Mouse (Mus musculus): ENCODE measurements at regions not wholly inside any gene's neighbourhood (a gene's known extent, or its start where the extent isn't known, plus 50 kb on each side); places are given as distances from the start of the nearest gene placed in this dataset.
"Not testable (repeated sequence)": the region's sequence is repeated elsewhere in the genome, so short reads cannot be mapped to it uniquely, and the experiment has no call there.

DNA sequence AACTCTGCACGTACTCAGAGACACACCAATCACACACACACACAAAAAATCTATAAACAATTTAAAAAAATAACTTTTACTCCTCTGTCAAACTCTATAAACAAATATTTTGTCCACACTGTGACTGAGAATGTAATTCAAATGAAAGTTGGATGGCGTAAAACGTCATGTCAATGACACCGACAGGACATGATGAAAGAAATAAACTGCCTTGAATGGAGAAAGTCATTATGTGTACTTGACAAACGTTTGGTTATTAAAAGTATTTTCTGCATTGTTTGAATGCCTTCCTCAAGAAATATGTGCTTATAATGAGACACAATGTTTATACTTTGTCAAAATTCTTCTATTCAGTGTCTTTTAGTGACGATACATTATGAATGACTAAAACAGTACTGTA lies 1171.6 kb upstream of the Pcdh20 start:
- no peak for DNase-seq (ENCODE audit: low spot score)
- 80% methylated on average over 6 of the region's 6 CpGs for WGBS
- no peaks in the 10 kb centered on the region for H3K9me3 ChIP-seq (ENCODE audit: control insufficient read depth, low read length)

DNA sequence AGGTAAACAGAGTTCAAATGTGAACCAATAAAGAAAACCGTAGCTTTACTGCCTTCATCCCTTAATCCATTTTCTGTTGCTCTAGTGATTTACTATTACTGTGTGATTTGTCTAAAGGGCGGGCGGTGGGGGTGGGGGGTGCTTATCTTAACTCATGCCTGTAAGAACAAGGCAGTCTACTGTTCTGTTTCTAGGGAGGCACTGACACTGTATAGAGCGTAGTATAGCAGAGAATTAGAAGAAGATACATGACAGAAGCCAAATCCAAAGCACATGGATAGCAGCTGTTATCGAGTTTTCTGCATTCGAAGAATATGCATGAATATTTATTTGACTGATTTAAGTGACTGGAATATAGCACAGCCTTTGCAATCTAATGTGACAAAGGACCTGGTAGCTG lies 1168.1 kb upstream of the Pcdh20 start:
- Histone ChIP-seq H3K4me3 (replicated peaks; ENCODE audit: low read length) (no peak overlapping the region), H3K27ac (replicated peaks; ENCODE audit: low read depth, low read length) (no peak overlapping the region), H3K4me1 (ENCODE audit: control insufficient read depth, insufficient read depth, low read length) (no peaks in the 10 kb centered on the region), H3K9me3 (ENCODE audit: control insufficient read depth, low read length) (no peaks in the 10 kb centered on the region), H3K9ac (ENCODE audit: low read depth, low read length, severe bottlenecking) (no peak overlapping the region), H3K4me2 (replicated peaks; ENCODE audit: low read depth, low read length, severe bottlenecking) (no peak overlapping the region), H3K36me3 (ENCODE audit: control insufficient read depth, insufficient read depth, low read length) (no peaks in the 10 kb centered on the region), H3K27me3 (ENCODE audit: control insufficient read depth, insufficient read depth, low read length) (no peaks in the 10 kb centered on the region)
- no peak for TF ChIP-seq POLR2A (IDR thresholded peaks at IDR 0.05; ENCODE audit: borderline replicate concordance, extremely low read depth, insufficient read depth, insufficient read length)
- WGBS, result 74% methylated on average over 6 of the region's 6 CpGs
- no peak for ATAC-seq (ENCODE audit: low FRiP score, low read depth)
- DNase-seq (ENCODE audit: low spot score), result no peak

More for the DNA sequence above, 1171.6 kb upstream of the Pcdh20 start:
- TF ChIP-seq POLR2A (IDR thresholded peaks at IDR 0.05; ENCODE audit: borderline replicate concordance, extremely low read depth, insufficient read depth, insufficient read length), result no peak
- Histone ChIP-seq H3K4me3 (replicated peaks; ENCODE audit: low read length) (no peak overlapping the region), H3K4me2 (replicated peaks; ENCODE audit: low read depth, low read length, severe bottlenecking) (no peak overlapping the region), H3K27me3 (ENCODE audit: control insufficient read depth, insufficient read depth, low read length) (no peaks in the 10 kb centered on the region), H3K27ac (replicated peaks; ENCODE audit: low read depth, low read length) (no peak overlapping the region), H3K4me1 (ENCODE audit: control insufficient read depth, insufficient read depth, low read length) (no peaks in the 10 kb centered on the region), H3K36me3 (ENCODE audit: control insufficient read depth, insufficient read depth, low read length) (no peaks in the 10 kb centered on the region), H3K9ac (ENCODE audit: low read depth, low read length, severe bottlenecking) (no peak overlapping the region)
- no peak for ATAC-seq (ENCODE audit: low FRiP score, low read depth)

DNA sequence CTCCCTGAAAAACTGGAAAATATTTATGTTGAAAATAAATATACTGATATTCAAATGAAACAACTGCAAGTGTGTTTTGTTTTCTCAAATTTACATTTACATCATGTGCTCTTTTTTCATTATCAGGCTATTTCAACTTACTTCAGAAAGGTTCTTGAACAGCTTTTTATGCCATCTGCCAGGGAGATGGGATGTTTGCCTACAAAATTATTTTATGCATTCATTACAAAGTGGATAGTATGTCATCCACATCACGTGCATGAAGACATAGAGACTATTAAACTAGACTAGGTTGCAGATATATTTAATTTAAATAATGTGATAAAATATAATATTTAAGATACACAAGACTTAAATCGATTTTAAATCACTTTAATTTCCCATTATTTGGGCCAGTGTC lies 1165.5 kb upstream of the Pcdh20 start:
- H3K9ac ChIP-seq (ENCODE audit: low read depth, low read length, severe bottlenecking), result no peak overlapping the region
- no peaks in the 10 kb centered on the region for H3K36me3 ChIP-seq (ENCODE audit: control insufficient read depth, insufficient read depth, low read length)
- H3K27ac ChIP-seq (replicated peaks; ENCODE audit: low read depth, low read length), result no peak overlapping the region
- no peaks in the 10 kb centered on the region for H3K4me1 ChIP-seq (ENCODE audit: control insufficient read depth, insufficient read depth, low read length)
- WGBS, result 62% methylated on average over 2 of the region's 2 CpGs
- DNase-seq (ENCODE audit: low spot score), result no peak
- no peaks in the 10 kb centered on the region for H3K27me3 ChIP-seq (ENCODE audit: control insufficient read depth, insufficient read depth, low read length)
- ATAC-seq (ENCODE audit: low FRiP score, low read depth), result no peak
- H3K4me2 ChIP-seq (replicated peaks; ENCODE audit: low read depth, low read length, severe bottlenecking), result no peak overlapping the region
- H3K9me3 ChIP-seq (ENCODE audit: control insufficient read depth, low read length), result no peaks in the 10 kb centered on the region
- no peak for TF ChIP-seq POLR2A (IDR thresholded peaks at IDR 0.05; ENCODE audit: borderline replicate concordance, extremely low read depth, insufficient read depth, insufficient read length)
- no peak overlapping the region for H3K4me3 ChIP-seq (replicated peaks; ENCODE audit: low read length)

DNA sequence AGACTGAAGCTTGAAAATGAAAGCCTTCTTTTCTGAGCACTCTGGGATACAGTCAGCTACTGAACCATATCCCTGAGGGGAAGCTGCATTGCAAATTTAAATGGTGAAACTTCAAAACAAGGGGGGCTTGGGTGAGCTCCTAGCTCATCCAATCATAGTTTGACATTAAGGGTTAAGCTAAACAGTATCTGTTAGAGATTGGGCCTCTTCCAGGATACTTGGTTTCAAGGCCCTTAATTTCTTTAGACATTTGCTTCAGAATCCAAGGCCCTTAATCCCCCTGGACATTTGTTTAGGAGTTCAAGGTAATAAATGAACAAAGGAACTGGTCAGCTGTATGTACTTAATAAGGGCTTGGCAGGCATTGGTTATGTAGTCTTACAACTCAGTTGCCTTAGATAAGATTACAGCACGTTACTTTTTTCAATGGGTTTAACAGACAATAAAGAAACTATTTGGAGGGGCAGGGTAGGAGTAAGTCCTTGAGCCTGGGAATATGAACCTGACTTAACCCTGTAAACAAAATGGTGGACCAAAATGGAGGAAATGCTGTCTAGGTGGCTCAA lies 1163.4 kb upstream of the Pcdh20 start:
- no peaks in the 10 kb centered on the region for H3K9me3 ChIP-seq (ENCODE audit: control insufficient read depth, low read length)
- 38% methylated on average over 1 of the region's 1 CpGs for WGBS
- no peaks in the 10 kb centered on the region for H3K36me3 ChIP-seq (ENCODE audit: control insufficient read depth, insufficient read depth, low read length)
- no peaks in the 10 kb centered on the region for H3K4me1 ChIP-seq (ENCODE audit: control insufficient read depth, insufficient read depth, low read length)
- TF ChIP-seq POLR2A (IDR thresholded peaks at IDR 0.05; ENCODE audit: borderline replicate concordance, extremely low read depth, insufficient read depth, insufficient read length), result no peak
- DNase-seq (ENCODE audit: low spot score) (no peak), ATAC-seq (ENCODE audit: low FRiP score, low read depth) (no peak)
- H3K4me2 ChIP-seq (replicated peaks; ENCODE audit: low read depth, low read length, severe bottlenecking), result no peak overlapping the region
- H3K9ac ChIP-seq (ENCODE audit: low read depth, low read length, severe bottlenecking), result no peak overlapping the region
- H3K4me3 ChIP-seq (replicated peaks; ENCODE audit: low read length), result no peak overlapping the region
- H3K27ac ChIP-seq (replicated peaks; ENCODE audit: low read depth, low read length), result no peak overlapping the region
- H3K27me3 ChIP-seq (ENCODE audit: control insufficient read depth, insufficient read depth, low read length), result no peaks in the 10 kb centered on the region

DNA sequence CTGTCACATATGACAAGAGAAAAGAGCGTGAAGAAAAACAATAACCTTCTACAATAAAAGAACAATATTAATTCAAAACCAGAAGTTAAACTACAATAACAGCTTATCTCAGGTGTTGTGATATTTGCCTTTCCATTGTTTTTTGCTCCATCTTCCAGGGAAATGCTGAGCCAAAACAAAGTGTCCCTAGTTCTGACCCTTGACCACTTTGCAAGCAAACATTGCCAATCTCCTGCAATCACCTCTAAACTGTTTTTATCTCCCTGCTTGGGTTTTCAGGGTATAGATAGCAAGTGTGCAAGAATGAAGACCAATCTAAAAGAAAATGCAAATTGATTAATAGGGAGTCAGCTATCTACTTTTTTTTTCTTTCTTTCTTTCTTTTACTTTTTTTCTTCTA lies 1162.5 kb upstream of the Pcdh20 start:
- no peak for ATAC-seq (ENCODE audit: low FRiP score, low read depth)

DNA sequence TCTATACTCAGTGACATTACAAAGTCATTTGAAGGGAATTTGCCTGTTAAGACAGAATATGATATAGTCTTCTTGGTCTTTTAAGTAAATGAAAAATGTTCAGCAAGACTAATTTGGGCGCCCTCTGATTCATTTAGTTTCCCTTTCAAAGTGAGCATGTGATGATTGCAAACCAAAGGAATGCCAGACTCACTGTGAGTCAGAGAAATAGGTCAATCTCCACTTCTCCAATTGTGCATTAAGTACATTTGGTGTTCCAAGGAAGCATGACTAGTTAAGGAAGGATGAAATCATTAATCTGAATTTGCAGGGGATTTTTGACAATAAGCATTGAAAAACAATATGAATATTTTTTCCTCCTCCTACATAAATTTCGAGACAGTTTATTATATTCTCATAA lies 1139.5 kb upstream of the Pcdh20 start:
- ATAC-seq (ENCODE audit: low FRiP score, low read depth), result no peak
- Histone ChIP-seq H3K27ac (replicated peaks; ENCODE audit: low read depth, low read length) (no peak overlapping the region), H3K4me1 (ENCODE audit: control insufficient read depth, insufficient read depth, low read length) (no peaks in the 10 kb centered on the region), H3K36me3 (ENCODE audit: control insufficient read depth, insufficient read depth, low read length) (no peaks in the 10 kb centered on the region), H3K4me3 (replicated peaks; ENCODE audit: low read length) (no peak overlapping the region), H3K27me3 (ENCODE audit: control insufficient read depth, insufficient read depth, low read length) (no peaks in the 10 kb centered on the region), H3K9me3 (ENCODE audit: control insufficient read depth, low read length) (peaks cover 3% of the 10 kb centered on the region; the same call in 1 of the 2 replicates), H3K9ac (ENCODE audit: low read depth, low read length, severe bottlenecking) (no peak overlapping the region), H3K4me2 (replicated peaks; ENCODE audit: low read depth, low read length, severe bottlenecking) (no peak overlapping the region)
- WGBS, result 66% methylated on average over 2 of the region's 2 CpGs
- TF ChIP-seq POLR2A (IDR thresholded peaks at IDR 0.05; ENCODE audit: borderline replicate concordance, extremely low read depth, insufficient read depth, insufficient read length), result no peak
- DNase-seq (ENCODE audit: low spot score), result no peak

More for the DNA sequence above, 1162.5 kb upstream of the Pcdh20 start:
- Histone ChIP-seq H3K9me3 (ENCODE audit: control insufficient read depth, low read length) (no peaks in the 10 kb centered on the region), H3K36me3 (ENCODE audit: control insufficient read depth, insufficient read depth, low read length) (no peaks in the 10 kb centered on the region), H3K4me3 (replicated peaks; ENCODE audit: low read length) (no peak overlapping the region), H3K27me3 (ENCODE audit: control insufficient read depth, insufficient read depth, low read length) (no peaks in the 10 kb centered on the region), H3K27ac (replicated peaks; ENCODE audit: low read depth, low read length) (no peak overlapping the region), H3K4me2 (replicated peaks; ENCODE audit: low read depth, low read length, severe bottlenecking) (no peak overlapping the region), H3K9ac (ENCODE audit: low read depth, low read length, severe bottlenecking) (no peak overlapping the region), H3K4me1 (ENCODE audit: control insufficient read depth, insufficient read depth, low read length) (no peaks in the 10 kb centered on the region)
- WGBS, result 85% methylated on average over 1 of the region's 1 CpGs
- TF ChIP-seq POLR2A (IDR thresholded peaks at IDR 0.05; ENCODE audit: borderline replicate concordance, extremely low read depth, insufficient read depth, insufficient read length), result no peak
- no peak for DNase-seq (ENCODE audit: low spot score)

DNA sequence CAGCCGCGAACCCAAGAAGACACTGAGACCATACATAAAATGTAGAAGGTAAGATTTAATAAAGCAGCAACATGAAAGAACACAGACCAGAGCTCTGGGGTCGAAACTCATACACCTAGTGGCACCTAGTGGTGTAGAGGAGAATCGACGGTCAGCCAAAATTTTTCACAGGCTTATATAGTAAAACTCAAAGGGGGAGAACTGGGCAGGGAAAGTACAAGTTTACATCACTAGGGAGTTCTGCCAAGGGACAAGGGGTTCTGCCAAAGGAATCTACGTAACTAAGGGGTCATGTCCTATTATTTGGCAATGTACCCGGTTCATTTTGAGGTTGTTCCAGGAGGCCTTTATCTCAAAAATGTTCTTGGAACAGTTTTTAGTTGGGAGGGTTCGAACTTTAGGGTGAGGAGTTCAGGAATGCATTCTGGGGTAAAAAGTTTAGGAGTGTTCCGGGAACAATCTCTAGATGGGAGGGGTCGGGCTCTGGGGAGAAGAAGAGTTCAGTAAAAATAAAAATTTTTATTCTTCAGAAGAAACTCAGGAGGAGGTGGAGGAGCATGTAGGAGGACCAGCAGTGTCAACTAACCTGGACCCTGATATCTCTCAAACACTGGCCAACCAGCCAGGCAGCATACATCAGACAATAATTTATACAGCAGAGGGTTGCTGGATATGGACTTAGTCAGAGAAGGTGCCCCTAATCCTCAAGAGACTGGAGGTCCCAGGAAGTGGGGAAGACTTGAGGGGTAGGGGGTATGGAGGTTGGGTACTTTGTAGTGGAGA lies 1138.7 kb upstream of the Pcdh20 start:
- 40% methylated on average over 10 of the region's 10 CpGs for WGBS
- H3K9me3 ChIP-seq (ENCODE audit: control insufficient read depth, low read length); H3K27ac ChIP-seq (replicated peaks; ENCODE audit: low read depth, low read length); H3K4me3 ChIP-seq (replicated peaks; ENCODE audit: low read length); H3K36me3 ChIP-seq (ENCODE audit: control insufficient read depth, insufficient read depth, low read length); H3K27me3 ChIP-seq (ENCODE audit: control insufficient read depth, insufficient read depth, low read length); H3K4me1 ChIP-seq (ENCODE audit: control insufficient read depth, insufficient read depth, low read length); H3K9ac ChIP-seq (ENCODE audit: low read depth, low read length, severe bottlenecking); H3K4me2 ChIP-seq (replicated peaks; ENCODE audit: low read depth, low read length, severe bottlenecking); ATAC-seq (ENCODE audit: low FRiP score, low read depth); DNase-seq (ENCODE audit: low spot score): not testable (repeated sequence)
